Mouse (Mus musculus) spleen, postnatal 4 days (tissue): ENCODE results near the gene Rpl29.

ENCODE experiments used
- DNase-seq, 2 experiments: peaks; one replicate each; pipeline ENCODE4 v3.0.0; 2022; ENCODE audit warnings: low spot score in 2 of 2

The Rpl29 gene

DNA sequence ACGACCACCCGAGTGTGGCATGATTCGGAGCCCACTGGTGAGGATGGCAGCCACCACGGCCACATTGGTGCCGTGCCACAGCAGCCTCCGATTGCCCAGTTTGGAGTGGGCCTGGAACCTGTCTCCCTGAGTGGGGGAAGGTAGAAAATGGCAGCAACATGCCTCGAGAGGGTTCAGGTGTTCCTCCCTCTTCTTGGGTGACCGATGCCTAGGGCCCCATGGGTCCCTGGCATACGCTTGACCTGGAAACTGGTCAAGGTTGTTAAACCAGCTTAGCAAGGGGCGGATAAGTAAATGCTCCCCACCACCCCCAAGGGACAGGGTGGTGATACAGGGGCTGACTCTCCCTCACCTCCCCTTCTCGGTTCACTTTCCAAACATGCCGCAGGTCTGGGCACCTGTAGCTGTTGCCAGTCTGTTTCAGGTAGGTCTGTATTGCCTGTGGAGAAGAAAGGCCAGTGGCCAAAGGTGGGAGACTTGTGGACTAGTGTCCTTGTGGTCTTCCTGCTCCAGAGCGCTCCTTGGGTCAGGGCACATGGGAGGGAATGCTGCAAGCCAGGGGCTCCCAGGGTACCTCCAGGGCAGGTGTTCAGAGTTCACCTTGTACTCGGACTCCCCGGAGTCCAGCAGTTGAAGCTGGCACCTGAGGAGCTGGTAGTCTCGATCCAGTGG lies 44.0 kb downstream of the Rpl29 start:
- DNase-seq = peak in 1 of 2 experiments; percentile 60

DNA sequence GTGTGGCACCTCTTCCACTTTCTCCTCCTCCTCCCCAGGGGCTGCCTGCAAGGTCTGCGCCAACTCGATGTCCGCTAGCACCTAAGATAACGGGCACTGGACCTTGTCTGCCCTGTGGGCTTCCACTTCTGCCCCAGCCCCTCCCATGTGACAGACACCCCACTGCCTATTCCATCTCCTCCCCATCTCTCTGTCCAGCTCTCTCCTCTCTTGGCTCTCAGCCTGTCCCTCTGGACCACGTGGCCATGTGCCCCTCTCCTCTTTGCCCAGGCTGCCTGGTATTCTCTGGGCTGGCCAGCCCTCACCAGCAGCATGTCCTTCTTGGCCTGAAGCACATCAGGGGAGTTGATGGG lies 44.5 kb downstream of the Rpl29 start:
- peak; percentile 11 to 62 for DNase-seq

DNA sequence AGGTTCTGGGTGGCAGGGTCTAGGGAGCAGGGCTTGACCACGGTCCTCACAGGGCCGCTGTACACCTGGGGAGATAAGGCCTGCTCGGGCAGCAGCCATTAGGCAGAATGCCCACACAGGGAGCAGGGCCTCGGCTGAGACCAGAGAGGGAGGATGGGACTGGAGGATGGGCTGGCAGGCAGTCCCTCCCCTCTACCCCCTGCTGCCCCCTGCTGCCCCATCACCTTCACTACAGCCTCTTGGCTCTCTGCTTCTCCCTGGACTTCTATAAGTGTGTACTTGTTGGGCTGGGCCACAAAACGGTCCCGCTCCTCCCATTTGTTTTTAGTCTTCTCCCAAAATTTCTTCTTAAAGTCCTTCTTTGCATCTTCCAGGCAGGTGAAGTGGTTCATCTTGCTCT lies 45.2 kb downstream of the Rpl29 start:
- DNase-seq = peak; percentile 66 to 87

DNA sequence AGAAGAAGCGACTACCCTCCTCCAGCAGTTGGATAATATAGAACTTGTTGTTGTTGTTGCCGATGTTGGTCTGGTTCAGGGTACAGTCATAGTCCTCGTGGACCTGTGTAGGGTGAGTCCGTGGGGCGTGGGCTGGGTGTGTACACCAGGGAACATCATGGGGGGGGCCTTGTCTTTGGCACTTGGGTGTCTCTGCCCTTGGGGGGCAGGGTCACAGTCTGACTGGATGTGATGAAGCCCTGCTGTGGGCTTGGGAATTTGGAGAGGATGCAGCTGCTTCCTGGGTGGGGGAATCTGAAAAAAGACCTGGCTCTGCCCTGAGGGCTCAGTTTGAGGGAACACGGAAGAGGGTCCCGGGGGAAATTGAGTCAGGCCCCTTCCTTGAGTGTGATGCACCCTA lies 45.8 kb downstream of the Rpl29 start:
- DNase-seq = peak; percentile 12 to 63

DNA sequence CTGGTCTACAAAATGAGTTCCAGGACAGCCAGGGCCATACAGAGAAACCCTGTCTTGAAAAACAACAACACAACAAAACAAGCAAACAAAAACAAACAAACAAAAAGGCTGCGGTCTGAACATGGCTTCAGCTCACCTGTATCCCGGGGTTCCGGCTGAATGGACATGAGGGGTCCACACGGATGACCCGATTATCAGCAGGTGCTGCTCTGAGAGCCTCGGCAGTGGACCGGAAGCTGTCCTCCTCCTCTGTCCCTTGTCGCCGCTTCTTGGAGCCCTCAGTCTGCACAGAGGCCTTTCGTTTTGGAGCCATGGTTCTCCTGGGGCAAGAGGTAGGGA lies 46.4 kb downstream of the Rpl29 start, which contains the start of gene Rrp9:
Rrp9 (plus strand) TSS at position 301 of the 339 bp plus-strand sequence.
- no peak for DNase-seq

DNA sequence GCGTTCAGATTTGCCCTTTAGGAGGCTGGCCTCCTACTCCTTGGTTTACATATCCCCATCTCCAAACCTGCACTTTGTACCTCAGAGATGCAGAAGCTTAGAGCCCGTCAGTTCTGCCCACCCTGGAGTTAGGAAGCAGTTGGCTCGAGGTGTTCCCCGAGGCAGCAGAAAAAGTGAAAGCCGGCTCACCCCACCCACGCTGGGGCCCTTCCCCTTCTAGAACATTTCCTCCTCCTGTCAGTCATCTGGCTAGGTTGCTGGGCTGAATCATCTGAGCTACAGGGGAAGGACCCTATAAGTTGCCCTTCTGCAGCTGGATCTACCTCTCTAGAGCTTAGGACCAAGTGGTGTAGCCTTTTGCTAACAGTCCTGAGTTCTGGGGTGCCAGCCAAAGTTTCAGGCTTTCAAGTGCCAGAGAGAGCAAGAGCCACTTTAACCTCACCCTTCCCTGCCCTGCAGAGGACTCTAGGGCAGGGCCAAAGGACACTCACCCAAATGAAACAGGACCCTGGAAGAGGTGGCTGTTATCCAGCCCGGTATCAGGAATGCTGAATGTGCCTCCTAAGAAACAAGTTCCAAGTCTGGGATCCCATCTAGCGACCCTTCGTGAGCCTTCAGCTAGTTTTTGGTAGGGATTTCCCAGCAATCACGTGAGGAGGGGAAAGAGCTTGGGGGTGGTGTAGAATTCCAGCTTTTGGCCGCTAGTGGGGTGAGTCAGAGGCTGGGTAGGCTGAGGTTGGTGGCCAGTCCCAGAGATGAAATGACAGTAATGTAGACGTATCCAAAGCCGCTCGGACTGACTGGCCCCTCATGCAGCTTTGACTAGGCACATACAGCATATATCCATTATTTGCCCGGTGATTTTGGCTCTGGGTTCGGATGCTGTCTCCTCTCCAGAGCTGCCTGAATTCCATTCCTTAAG lies 47.0 kb downstream of the Rpl29 start:
- peak; percentile 60 to 76 for DNase-seq

DNA sequence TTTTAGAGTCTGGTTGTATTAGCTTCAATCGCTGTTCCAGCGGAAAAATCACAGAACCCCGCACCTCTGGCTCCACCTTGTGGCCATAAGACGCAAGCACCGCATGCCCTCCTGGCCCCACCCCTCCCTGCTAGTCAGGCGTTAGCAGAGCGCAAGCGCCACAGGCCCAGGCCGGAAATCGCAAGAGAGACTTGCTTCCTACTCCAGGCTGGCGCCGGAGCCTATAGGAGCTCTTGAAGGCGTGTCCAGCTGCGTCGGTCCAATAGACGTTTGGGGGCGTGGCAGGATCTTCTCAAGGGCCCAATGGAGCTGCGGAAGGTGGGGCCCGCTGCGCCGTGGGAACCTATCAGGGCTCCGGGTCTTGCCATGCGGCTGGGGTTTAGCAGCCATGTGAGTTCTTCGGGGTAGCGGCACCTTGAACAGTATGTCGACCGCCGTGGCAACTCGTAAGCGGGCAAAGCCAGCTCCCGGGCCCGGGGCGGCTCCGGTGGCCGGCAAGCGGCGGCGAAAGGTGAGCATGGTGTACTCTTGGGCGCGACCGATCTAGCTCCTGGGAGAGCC lies 47.8 kb downstream of the Rpl29 start, which contains the start of gene Parp3:
Parp3 (minus strand) TSS at position 26 of the 561 bp plus-strand sequence.
- peak; percentile 97 for DNase-seq

DNA sequence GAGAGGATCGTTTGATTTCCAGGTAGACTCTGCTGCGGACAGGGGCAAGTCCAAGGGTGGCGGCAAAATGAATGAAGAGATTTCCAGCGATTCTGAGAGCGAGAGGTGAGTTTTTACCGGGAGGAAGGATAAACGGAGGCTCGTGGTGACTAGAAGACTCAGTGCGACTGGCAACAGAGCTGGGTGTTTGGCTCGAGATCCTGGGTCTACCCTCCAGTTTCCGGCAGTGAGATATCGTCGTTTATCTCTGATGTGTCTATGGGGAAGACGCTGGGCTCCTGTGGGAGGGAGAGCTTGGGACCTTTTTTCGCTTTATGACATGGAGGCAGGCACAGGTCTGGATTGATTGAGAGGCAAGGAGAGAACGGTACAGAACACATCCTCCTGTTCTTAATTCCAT lies 48.4 kb downstream of the Rpl29 start:
- DNase-seq = peak; percentile 11 to 58

DNA sequence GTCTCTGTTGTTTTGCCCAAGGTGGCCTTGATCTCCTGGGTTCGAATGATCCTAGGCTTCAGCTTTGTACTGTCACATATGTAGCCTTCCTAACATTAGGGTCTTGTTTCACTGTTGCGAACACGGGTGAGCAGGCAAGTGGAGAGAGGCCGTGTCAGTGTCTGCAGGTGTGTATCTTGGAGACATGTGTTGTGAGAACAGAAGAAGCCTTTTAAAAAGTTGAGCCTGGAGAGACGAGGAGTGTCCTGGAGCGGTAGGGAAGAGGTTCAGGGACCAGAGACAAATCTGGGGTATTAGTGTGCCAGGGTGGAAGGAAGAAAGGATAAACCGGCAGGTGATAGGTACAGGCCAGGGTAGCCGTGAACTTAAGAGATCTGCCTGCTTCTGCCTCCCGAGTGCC lies 48.8 kb downstream of the Rpl29 start:
- DNase-seq = peak; percentile 7 to 54

DNA sequence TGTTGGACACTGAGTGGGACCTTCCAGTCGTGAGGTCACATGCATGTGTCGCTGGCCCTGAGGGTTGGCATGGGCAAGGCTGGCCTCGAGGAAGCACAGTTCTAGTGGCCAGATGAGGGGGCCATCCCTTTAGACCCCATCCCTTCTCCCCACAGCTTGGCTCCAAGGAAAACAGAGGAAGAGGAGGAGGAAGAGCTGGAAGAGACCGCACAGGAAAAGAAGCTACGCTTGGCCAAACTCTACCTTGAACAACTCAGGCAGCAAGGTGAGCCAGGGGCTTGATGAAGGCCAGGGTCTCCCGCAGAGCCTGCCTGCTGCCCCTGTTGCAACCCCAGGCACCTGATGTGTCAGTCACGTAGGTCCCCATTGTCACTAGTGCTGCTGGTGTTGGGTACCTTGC lies 51.3 kb downstream of the Rpl29 start:
- peak; percentile 11 to 54 for DNase-seq

DNA sequence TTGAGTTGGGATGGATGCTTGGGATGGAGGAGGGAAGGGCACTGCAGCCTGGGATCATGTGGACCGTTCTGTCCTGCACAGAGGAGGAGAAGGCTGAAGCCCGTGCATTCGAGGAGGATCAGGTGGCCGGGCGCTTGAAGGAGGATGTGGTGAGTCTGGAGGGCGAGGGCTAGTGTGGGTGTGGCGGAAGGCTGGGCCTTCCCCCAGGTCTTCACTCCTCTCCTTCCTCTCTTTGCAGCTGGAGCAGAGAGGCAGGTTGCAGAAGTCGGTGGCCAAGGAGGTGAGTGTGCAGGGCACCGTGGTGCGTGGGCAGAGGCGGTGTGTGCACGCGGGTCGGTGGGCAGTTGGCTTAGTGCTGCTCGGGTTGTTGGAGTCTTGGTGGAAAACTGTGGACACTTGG lies 51.8 kb downstream of the Rpl29 start:
- DNase-seq = peak; percentile 12 to 61
